Mouse (Mus musculus) ES-Bruce4 (cell line): ENCODE measurements at regions not wholly inside any gene's neighbourhood (a gene's known extent, or its start where the extent isn't known, plus 50 kb on each side); places are given as distances from the start of the nearest gene placed in this dataset.

Experiments used
- CTCF ChIP-seq: IDR thresholded peaks from one replicate; pipeline ENCODE4 v1.8.1; 2011; ENCODE audit warnings: low read depth, low read length
- EP300 ChIP-seq: IDR thresholded peaks from 2 replicates; pipeline ENCODE4 v1.6.1; 2011; ENCODE audit warnings: low read depth, low read length; ENCODE audit not compliant: insufficient read depth
- POLR2A ChIP-seq: IDR thresholded peaks from one replicate; pipeline ENCODE4 v1.8.1; 2011; ENCODE audit warnings: low read length; ENCODE audit not compliant: insufficient read depth

- TF ChIP-seq CTCF = no peak
- no peak for TF ChIP-seq EP300
- no peak for TF ChIP-seq POLR2A
These were observed 672.4 kb downstream of the Cypt12 start for GRCm38 (mm10) chr3:18620608-18621007.
